Mouse (Mus musculus) lung, postnatal 25 days (tissue): ENCODE measurements around the gene Glyat.
"Not testable (repeated sequence)": the region's sequence is repeated elsewhere in the genome, so short reads cannot be mapped to it uniquely, and the experiment has no call there.

ENCODE experiments used
- DNase-seq: peaks from one replicate; pipeline ENCODE4 v3.0.0; 2022; ENCODE audit warnings: low spot score

Gene Glyat

GRCm38 (mm10) chr19:12633176-12633575 is at the start of gene Glyat:
Glyat (plus strand) TSS chr19:12633308.
- DNase-seq: no peak

GRCm38 (mm10) chr19:12585310-12585709 is 47.8 kb upstream of the Glyat start:
- no peak for DNase-seq

- DNase-seq: peak; percentile 79
Observed at GRCm38 (mm10) chr19:12591908-12592307, 41.2 kb upstream of the Glyat start.

- DNase-seq: no peak
Observed at GRCm38 (mm10) chr19:12595135-12595529, 38.0 kb upstream of the Glyat start.

GRCm38 (mm10) chr19:12595530-12596289 is 37.4 kb upstream of the Glyat start:
- peak; percentile 53 for DNase-seq

- DNase-seq: no peak
Observed at GRCm38 (mm10) chr19:12596290-12597072, 36.6 kb upstream of the Glyat start.

GRCm38 (mm10) chr19:12597073-12597405 is 36.1 kb upstream of the Glyat start:
- no peak for DNase-seq

- no peak for DNase-seq
Observed at GRCm38 (mm10) chr19:12598674-12599073, 34.4 kb upstream of the Glyat start.

GRCm38 (mm10) chr19:12599674-12600073 is 33.4 kb upstream of the Glyat start, which contains the start of gene Gm4952:
Gm4952 (plus strand) TSS chr19:12599974.
- no peak for DNase-seq

GRCm38 (mm10) chr19:12600684-12601480 is 32.2 kb upstream of the Glyat start:
- no peak for DNase-seq

- no peak for DNase-seq
Observed at GRCm38 (mm10) chr19:12608336-12608735, 24.8 kb upstream of the Glyat start.

- DNase-seq: no peak
Observed at GRCm38 (mm10) chr19:12613646-12614045, 19.5 kb upstream of the Glyat start.

GRCm38 (mm10) chr19:12634259-12634658 is 1.2 kb downstream of the Glyat start:
- DNase-seq: no peak

GRCm38 (mm10) chr19:12634963-12635362 is 1.9 kb downstream of the Glyat start:
- no peak for DNase-seq

- no peak for DNase-seq
Observed at GRCm38 (mm10) chr19:12636863-12637262, 3.8 kb downstream of the Glyat start.

GRCm38 (mm10) chr19:12638049-12638448 is 4.9 kb downstream of the Glyat start:
- DNase-seq: no peak

GRCm38 (mm10) chr19:12649511-12649910 is 16.4 kb downstream of the Glyat start:
- no peak for DNase-seq

- no peak for DNase-seq
Observed at GRCm38 (mm10) chr19:12666156-12666555, 33.0 kb downstream of the Glyat start.

GRCm38 (mm10) chr19:12668601-12669000 is 35.5 kb downstream of the Glyat start:
- not testable (repeated sequence) for DNase-seq

GRCm38 (mm10) chr19:12670139-12670538 is 37.0 kb downstream of the Glyat start, which contains the start of gene Olfr1442:
Olfr1442 (plus strand) TSS chr19:12670439.
- no peak for DNase-seq

GRCm38 (mm10) chr19:12671051-12671450 is 37.9 kb downstream of the Glyat start:
- DNase-seq: no peak

- DNase-seq: no peak
Observed at GRCm38 (mm10) chr19:12677812-12678211, 44.7 kb downstream of the Glyat start, which contains the start of gene Olfr1443. Olfr1443 (plus strand) TSS chr19:12678112.
